Mouse (Mus musculus) adrenal gland, postnatal 4 days (tissue): ENCODE measurements around the gene Prr18. TPM values are rescaled to one million over a fixed set of nuclear protein-coding genes. Genes with fewer than 3 reads are reported as not detected.
A peak's percentile ranks its signal among the peaks of the same experiment; 100 is the strongest.
"Not testable (repeated sequence)": the region's sequence is repeated elsewhere in the genome, so short reads cannot be mapped to it uniquely, and the experiment has no call there.

Source experiments
- DNase-seq, 2 experiments: peaks; one replicate each; pipeline ENCODE4 v3.0.0; 2021 to 2022; ENCODE audit warnings: low spot score in 2 of 2, mixed read lengths in 2 of 2
- long read RNA-seq, 2 experiments: library from polyadenylated mRNA; stranded (forward); transcript quantifications; one replicate each; pipeline ENCODE4 v2.0.0; 2021
- total RNA-seq, 2 experiments: library from RNA; stranded (reverse); gene quantifications; 2 replicates each; pipeline ENCODE4 v1.2.3; 2021

Prr18 gene
- total RNA-seq, result 1 to 10 TPM in 1 of 2 experiments, under 1 TPM in 1; 0.85 to 1.1 TPM
- long read RNA-seq, experiment 1, result 0 reads
- long read RNA-seq, experiment 2, partial matches to known transcripts, result 0 of 1 reads
- long read RNA-seq, experiment 2, other reads (novel, unspliced or antisense), result 1 of 1 reads

DNA sequence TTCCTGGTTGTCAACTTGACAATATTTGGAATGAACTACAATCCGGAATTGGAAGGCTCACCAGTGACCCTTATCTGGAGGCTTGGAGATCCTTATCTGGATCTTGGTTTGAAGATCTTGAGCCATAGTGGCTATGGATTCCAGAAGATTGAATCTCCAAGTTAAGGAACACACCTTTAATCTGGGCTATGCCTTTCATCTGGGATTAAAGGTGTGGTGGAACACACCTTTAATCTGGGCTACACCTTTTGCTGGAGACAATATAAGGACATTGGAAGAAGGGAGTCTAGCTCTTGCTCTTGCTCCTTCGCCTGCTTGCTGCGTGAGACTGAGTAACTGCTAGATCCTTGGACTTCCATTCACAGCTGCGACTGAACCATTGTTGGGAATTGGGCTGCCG lies at the start of gene Prr18:
Gene Prr18, plus strand, starts transcription at position 301 of the 400 bp plus-strand sequence.
- DNase-seq, result not testable (repeated sequence)

DNA sequence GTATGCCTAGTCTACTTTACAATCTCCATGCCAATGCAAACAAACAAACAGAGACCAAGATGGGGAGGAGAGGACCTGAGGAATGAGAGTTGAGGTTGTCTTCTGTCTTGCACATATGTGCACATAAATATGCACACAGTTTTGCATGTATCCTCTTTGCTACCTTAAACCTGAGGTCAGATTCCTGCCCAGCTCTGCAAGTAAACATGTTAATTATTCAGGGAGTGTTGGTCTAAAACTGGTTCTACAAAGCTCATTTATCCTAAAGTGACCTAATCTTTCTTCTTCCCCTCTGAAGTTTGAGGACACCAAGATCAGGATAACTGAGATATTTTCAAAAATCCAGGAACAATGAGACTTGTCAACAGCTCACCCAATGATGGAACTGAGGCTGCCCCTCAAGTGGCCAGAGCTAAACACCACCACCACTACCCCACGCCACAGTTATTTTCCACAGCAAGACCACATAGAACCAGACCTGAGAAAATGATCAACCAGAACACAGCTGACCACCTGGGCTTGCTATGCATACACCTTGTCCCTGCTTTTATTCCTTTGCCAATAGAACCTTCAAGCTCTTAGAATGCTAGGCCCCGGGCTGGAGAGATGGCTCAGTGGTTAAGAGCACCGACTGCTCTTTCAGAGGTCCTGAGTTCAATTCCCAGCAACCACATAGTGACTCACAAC lies 47.1 kb upstream of the Prr18 start:
- DNase-seq, result no peak

DNA sequence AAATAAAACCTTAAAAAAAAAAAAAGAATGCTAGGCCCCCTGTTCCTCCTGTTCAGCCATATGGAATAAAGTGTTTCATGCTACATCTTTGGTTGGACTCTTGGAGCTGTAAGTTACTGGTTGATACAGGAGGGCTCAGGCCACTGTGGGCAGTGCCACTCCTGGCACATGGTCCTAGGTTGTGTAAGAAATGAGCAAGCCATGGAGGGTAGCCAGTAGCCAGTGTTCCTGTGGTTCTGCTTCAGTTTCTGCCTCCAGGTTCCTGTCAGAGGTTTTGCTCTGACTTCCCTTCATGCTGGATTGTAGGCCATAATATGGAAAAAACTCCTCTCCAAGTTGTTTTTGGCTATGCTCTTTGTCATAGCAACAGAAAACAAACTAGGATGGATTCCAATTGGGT lies 46.5 kb upstream of the Prr18 start:
- DNase-seq, result no peak

DNA sequence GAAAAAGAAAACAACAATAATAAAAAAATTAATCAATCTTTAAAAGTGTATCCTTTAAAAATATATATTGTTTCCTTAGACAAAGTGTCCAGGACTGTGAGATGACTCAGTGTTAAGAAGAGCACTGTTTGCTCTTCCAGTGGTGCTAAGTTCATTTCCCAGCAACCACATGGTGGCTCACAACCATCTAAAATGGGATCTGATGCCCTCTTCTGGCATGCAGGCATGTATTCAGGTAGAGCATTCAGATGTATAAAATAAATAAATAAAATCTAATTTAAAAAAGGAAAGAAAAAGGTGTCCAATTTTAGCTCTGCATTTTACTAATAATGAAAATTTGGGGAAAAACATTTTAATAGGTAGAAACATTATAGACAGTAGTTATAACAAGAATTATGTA lies 41.4 kb upstream of the Prr18 start:
- DNase-seq, result no peak

DNA sequence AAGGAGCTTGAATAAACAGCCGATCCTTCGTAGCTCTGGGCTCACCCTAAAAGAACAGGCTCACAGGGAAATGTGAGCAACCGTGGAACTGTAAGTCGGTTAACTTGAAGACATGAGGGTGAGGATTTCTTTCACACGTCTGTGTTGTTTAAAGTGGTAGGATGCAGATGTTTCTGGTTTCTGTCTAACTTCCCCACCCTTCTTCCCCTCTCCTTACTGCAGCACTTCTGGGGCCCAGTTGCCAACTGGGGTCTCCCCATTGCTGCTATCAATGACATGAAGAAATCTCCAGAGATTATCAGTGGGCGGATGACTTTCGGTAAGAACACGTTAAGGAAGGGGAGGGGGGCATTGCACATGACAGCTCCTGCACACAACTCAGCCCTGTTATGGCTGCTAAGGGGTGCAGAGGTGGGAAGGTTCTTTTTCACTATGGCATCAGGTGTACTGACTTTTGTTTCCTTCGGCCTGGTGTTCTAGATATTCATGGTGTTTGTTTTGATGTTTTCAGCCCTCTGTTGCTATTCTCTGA lies 40.9 kb upstream of the Prr18 start:
- DNase-seq, result no peak

DNA sequence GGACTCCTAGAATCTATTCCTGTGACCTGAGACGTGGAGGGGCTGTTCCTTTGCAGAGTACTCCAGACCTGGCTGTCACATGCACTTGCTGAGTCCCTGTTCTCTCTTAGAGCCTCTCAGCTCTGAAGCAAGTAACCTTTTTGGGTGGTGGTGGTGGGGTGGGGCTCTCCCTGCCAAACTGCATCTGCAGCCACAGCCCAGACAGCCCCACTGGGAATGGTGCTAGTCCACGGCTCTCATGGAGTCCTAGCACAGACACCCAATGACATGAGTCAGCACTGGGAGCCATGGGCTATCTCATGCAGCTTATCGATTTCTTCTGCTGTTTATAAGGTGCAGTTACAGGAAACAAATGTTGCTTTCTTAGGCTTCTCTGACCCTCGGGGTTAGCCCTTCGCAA lies 39.5 kb upstream of the Prr18 start:
- no peak for DNase-seq

DNA sequence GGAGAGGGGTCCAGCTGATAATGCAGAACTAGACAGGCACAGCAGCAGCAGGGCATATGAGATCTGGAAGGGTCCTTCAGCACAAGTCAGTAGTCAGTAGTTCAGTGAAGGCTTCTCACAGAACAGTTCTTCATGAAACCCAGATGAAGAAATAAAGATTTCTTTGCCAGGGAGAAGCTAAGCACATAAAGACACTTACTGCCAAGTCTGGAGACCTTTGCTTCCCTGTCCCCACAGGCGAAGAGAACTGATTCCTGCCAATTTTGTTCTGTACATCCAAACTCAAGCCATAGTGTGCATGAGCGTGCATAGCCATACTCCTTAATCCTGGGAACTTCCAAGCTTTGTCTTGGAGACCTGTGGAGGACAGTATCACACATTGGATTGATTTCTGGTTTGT lies 39.0 kb upstream of the Prr18 start:
- no peak for DNase-seq

DNA sequence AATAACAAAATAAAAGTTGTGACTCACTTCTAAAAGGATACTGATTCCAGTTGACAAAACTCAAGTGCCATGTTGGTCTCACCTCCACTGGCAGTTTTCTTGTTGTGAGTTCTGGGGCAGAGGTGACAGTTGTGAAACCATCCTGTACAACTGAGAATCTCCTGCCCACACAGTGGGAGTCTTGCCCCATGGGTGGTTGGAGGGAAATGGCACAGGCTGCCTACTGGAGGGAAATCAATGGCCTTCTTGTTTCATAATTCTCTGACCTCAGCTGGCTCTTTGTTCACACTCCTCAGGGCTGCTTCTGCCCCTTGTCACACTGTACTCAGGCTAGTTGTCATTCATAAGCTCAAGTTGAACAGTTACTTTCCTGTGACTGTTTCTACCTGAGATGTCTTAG lies 37.7 kb upstream of the Prr18 start:
- no peak for DNase-seq

DNA sequence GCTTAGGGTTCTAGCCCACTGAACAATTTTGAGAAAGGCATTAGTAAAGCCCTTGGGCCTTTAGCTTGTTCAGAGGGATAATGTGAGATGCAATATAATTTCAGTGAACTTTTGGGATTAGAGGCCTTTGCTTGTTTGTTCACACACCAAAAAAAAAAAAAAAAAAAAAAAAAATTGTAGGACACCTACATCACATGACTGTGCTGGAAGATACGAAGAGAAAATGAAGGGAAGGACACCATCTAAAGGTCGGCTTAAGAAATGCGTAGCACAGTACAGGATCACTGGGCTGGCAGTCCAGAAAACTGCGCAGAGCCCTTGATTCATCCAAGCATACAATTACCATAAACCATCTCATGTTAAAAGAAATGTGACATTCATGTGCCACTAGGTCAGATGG lies 35.7 kb upstream of the Prr18 start:
- DNase-seq, result no peak

DNA sequence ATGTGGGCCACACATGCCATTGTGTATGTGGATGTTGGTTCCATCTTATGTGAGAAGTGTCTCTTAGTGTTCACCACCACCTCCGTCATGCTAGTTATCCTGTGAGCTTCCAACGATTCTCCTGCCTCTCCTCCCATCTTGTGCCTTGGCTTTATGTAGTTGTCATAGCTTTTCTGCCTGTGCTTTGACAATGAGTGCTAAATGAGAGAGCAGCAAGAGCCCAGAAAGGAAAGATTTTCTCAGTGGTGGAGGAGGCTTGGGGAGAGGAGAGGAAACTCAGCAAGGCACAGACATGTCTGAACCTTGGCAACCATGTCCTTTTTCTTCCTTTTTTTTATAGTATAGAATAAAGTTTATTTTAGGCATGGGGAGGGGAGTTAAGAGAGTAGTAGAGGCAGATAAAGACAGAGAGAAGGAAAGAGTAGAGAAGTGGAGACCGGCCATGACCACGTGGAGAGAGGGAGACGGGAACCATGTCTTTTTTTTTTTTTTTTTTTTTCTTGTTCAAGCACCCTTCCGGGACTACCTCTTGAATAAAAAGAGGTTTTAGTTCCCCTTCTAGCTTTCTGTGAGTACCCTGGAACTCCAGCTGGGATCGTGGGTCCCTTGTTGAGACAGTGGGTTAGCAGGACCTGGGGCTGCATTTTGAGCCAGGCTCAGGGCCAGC lies 34.4 kb upstream of the Prr18 start:
- no peak for DNase-seq

DNA sequence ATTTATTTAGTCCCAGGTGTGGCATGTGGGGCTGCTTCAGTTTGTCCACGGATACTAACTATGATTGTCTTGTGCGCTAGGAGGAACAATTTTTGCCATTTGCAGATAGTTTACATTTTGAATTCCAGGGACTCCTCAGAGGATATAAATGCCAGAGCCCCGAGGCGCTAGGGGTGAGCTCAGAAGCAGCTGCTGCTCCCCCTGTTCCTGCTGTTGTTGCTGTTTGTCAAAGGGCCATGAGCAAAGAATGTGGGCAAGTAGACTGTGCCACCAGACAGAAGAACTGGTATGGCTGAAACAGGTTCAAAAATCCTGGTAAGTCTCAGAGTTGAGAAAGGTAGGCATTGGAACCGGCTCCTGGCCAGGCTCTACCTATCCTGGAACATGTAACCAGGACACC lies 33.6 kb upstream of the Prr18 start:
- no peak for DNase-seq

DNA sequence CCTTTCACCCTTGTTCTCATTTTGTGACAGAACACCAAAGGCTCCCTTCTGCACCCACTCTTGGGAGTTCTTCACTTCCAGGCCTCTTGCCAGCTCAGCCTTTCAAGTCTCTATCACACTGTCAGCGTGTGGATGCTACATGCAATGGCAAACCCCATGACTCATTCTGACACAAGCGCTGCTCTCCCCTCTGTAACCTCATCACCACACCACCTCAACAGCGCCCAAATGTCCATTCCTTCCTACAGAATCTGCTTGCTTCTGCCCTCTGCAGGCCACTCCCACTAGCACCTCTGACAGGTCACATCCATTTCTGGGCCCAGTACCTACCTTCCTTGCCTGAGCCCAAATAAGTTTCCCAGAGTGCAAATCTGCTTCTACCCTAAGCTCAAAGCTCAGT lies 31.5 kb upstream of the Prr18 start:
- no peak for DNase-seq

DNA sequence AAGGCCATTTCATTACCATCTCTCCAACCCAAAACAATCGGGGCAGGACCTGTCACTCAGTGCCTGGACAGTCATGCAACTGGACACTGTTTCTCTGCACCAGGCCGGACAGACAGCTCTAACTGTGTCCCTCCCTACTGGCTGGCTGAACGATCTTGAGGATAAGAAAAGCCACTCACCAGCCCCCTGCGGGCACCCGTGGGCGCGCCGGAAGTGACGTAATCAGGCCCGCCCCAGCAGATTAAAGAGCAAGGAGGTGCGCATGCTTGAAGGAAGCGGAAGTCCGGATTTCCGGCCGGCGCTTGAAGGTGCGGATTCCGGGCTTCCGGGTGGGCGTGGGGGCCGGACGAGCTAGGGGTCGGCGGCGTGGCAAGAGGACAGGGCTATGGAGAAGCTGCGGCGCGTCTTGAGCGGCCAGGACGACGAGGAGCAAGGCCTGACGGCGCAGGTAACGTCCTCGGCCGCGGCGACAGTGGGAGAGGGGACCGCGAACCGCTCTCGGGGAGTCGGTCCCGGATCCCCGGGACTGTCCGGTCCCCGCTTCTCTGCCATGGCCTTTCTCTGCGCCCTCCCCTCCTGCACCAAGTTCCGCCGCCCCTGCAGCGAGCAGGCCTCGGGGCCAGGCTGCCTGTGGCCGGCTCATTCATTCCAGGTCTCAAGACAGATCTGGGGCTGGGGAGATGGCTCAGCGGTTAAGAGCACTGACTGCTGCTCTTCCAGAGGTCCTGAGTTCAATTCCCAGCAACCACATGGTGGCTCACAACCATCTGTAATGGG lies 26.2 kb upstream of the Prr18 start, which contains the start of gene Sft2d1:
Gene Sft2d1, plus strand, starts transcription at position 265 of the 777 bp plus-strand sequence.
- peak; percentile 89 to 95 for DNase-seq

DNA sequence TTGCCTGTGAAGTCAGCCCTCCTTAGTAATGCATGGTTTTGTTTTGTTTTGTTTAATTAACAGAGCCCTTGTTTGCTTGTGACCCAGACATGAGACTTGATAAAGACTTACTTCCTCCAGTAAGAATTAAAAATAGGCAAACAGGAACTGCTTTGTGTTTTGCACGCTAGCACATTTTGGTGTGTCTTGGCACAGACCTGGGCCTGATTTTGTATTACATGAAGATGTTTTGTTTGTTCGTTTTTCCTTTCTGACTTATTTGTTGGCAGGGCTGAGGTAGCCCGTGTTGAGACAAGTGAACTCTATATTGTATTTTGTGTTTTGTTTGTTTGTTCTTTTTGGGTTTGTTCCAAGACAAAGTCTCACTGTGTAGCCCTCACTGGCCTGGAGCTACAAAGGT lies 25.5 kb upstream of the Prr18 start:
- no peak for DNase-seq

DNA sequence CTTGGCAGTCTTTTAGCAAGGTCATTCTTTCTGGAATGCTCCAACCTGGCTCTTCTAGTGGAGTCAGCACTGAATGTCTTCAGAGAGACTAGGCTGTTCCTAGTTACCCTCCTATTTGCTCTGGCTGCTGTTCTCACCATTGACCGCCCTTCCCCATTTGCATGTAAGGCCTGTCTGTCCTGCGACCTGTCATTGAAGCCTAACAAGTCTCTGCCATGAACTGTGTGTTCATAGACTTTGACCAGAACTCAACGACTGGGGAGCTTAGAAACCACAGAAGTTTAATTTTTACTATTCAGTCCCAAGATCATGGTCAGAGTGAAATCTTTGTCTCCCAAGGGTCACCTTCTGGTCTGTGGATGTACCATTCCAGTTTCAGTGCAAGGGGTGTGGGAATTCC lies 23.3 kb upstream of the Prr18 start:
- no peak for DNase-seq

DNA sequence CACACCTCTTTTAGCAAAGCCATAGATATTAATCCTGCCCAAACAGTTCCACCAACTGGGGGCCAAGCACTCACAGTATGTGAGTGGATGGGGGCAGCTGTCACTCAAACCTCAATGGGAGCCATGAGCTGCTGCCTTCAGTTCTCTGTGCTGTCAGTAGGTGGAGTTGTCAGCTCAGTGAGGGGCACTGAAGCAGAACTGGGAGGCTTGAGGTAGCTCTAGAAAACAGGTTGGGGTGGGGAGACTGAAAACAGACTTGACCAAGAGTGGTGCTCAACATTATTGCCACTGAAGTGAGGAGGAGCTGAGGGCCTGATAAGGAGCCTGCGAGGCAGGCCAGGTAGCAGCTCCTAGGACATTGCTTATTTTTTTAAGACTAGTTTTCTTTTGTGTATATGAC lies 21.0 kb upstream of the Prr18 start:
- DNase-seq, result no peak

DNA sequence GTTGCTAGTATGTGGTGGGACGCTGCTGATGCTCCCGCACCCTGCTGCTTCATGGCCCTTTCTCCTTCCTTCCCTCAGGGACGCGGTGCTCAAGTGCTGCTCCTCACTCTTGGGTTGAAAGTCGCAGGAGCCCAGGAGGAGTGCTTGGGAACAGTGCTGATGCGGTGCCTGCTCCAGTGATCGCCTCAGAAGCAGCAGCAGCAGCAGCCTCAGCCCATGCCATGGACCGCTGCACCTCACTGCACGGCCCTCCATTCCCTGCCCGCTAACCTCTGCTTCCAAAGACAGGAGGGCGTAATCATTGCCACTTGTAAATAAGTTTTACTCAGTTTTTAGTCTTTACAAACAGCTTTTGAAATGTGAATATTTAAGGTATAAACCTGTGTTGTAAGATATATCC lies 10.4 kb upstream of the Prr18 start:
- not testable (repeated sequence) for DNase-seq

DNA sequence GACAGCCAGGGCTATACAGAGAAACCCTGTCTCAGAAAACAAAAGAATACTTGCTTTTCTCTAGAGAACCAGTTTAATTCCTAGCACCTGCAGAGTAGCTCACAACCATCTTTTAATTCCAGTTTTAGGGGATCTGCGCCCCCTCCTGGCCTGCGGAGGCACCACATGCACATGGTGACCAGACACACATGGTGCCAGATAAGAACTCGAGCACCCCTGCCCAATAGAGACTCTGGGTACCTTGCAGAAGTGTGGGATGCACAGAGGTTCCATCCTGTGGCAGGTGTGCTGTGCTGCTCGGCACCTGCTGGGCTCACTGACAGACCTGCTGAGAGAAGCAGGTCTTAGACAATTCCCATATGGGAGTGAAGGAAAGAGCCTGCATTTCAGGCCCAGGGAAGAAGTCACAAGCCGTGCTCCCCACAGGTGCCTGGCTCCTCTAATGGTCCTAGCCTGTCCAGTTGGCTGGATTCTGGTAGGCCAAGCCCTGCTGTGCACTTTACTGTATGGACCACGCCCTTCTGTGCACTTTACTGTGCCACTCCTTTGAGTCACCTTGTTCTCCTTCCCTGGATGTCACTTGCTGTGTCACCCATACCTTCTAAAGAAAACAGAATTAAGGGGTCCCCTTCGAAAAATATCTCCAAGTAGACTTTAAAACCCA lies 8.6 kb upstream of the Prr18 start:
- no peak for DNase-seq

DNA sequence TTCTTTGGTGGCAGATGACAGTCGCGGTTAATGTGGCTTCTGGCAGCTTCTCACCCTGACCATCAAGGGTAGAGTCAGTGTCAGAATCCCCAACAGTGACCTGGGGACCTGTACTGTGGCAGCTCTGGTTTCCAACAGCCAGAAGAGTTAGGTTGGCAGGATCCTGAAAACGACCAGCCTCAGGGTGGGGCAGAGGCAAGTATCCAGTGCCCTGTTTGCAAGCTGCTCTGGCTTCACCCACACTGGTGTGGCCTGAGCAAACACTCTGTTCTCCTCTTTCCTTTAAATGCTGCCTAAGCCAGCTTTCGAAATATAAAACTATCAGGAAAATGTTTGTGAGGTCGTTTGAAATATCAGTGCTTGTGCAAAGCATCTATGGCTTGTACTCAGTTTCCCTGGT lies 6.7 kb upstream of the Prr18 start:
- DNase-seq, result no peak

DNA sequence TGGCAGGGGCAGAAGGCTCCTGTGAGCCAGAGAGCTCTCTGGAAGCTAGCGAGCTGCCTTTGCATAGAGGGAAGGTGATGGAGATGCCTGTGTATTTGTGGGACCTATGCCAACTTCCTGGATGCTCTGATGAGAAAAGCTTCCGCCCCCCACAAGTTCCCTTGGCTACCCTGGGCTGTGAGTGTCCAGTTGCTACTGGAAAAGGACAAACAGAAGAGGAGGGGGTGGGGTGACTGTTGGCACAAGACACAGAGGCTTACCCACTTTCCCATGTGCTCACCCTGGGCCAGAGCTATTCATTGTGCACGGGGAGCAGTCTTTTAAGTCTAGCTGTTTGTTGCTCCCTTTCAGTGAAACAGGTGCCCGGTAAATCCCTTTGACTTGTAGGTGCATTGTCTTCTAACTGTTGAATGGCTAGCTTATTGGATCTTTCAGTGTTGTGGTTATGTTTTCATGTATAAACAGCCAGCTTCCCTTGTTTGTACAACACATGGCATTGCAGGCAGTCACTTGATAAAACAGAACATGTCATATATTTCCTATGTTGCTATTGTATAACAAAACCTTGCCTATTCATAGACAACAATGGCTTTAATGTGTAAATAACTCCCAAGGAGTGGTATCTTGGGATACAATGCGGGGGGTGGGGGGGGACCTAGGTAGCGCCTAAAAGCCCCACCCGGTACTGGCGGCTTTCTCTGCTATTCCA lies 2.6 kb downstream of the Prr18 start:
- no peak for DNase-seq
